Mouse (Mus musculus) CD8-positive naive resting alpha-beta T cell, adult 2 months (primary cell): ENCODE data around the gene Nectin2.
A peak's percentile ranks its signal among the peaks of the same experiment; 100 is the strongest.

ENCODE experiments used
- DNase-seq, 2 experiments: peaks; one replicate each; pipeline ENCODE4 v3.0.0; 2022; ENCODE audit warnings: low read depth in 2 of 2, low spot score in 2 of 2

The Nectin2 gene

DNA sequence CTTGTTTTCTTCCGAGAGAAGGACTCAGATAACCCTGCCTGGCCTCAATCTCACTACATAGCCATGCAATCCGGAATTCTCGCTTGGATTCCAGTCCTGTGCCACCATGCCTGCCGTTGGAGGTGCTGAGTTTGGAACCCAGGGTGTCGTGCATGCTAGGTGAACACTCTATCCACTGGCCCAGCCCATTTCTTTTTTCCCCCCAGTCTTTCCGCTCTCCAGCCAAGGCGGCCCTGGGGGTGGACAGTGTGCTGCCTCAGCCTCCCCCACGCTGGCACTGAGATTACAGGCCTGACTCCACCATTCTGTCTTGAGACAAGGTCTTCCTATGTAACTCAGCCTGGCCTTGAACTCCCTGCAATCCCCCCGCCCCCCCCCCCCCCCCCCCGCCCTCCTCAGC is 4.3 kb downstream of the Nectin2 start:
- DNase-seq = no peak

DNA sequence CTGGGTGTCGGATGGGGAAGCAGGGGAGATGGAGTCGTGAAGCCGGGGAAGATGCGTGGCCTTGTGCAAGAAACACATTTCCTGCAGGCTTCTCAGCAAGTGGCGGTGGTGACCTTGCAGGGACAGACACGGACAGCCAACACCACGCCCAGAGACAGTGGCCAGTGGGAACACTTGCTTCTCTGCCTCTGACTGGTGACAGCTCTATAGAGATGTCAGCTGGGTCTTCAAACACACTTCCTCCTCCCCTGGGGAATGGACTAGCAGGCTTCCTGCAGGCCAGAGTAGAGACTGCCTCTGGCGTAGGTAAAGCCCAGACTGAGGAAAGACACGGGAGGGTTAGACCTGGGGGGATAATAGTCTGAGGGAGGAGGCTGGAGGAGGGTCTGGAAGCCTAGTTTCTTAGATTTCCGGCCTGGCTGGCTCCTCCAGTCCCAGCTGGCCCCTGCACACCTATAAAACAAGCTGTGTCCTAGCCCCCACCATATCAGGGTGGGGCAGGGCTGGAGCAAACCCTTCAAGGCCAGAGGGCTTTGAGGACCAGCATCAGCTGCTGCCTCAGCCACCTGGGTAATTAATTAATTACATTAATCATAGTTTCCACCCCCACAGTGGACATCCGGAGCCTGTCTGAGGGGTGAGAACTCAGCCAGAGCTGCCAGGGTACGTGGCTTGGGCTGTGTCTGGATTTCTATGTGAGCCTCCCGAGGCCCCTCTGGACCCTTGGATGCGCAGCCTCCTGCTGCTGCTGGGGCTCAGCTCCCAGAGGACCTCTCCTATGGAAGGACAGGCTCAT is 5.5 kb downstream of the Nectin2 start:
- DNase-seq = no peak

- DNase-seq = no peak
Observed at GRCm38 (mm10) chr7:19743791-19744190, 6.5 kb downstream of the Nectin2 start.

- no peak for DNase-seq
Observed at GRCm38 (mm10) chr7:19742468-19742867, 7.8 kb downstream of the Nectin2 start.

DNA sequence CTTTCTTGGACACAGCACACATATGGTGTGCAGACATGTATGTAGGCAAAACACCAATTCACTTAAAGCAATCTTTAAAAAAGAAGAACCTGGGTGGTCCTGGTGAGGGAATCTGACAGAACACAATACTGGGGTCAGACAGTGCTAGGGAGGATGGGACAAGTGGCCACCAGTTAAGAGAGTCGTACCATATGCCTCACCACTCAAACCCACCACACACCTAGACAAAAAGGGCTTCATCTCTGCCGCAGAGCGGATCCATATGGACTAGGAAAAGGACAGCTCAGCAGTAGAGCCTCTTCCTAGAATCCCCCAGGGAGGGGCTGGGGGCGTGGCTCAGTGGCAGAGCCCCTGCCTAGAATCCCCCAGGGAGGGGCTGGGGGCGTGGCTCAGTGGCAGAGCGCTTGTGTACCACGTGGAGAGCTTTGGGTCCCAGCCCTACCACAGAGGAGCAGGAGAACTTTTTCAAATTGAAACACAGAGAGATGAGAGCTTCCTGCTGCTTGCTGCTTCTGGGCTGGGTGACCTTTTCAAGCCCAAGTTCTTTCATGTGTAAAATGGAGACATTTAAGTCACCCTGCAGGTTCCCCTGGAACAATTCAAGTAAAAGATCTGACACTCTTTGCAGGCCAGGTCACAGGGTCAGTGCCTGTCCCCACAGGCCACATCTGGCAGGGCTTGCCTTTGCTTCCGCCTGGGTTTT is 8.8 kb downstream of the Nectin2 start:
- no peak for DNase-seq

- DNase-seq = no peak
Observed at GRCm38 (mm10) chr7:19740269-19740668, 10.0 kb downstream of the Nectin2 start.

GRCm38 (mm10) chr7:19738771-19739170 is 11.5 kb downstream of the Nectin2 start:
- DNase-seq = no peak

GRCm38 (mm10) chr7:19736389-19737057 is 13.8 kb downstream of the Nectin2 start:
- no peak for DNase-seq

DNA sequence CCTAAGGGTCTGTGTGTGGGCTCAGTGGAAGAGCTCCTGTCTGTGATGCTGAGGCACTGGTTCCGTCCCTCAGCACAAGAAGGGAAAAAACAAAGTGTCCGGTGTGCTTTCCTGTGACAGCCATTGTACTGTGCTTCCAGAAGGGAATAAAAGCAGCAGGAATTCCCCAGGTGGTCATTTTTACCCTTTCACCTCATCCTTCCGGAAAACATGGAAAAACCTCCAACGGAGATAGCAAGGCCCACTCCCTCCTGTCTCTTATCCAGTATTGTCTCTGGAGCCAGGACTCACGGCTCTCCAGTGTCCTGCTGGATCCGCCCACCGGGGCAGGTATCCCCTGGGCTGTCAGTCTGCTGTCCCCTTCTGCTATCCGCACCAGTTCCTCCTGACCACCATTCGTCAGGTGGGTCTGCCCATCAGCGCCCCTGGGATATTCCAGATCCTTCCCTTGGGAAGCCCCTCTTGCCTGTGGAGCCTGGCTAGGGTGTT is 16.1 kb downstream of the Nectin2 start:
- DNase-seq = no peak

- DNase-seq = no peak
Observed at GRCm38 (mm10) chr7:19726541-19726940, 23.7 kb downstream of the Nectin2 start.

DNA sequence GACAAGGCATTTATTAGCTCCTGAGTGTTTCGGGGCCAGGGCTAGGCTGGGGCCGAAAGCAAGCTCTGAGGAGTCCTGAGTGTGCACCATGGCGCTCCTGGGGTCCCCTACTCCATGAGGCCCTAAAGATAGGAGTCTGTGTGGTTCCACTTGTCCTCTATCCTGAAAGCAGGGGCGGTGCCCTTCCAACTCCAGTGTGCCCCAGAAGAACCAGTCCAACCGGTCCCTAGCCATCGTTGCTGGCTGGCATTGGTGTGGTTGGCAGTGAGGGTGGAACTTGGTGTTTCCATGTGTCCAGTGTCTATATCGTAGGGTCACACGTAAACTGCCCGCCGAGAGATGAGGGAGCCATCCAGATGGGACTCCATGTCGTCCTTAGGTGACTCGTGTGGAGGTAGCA is 26.1 kb downstream of the Nectin2 start:
- DNase-seq = no peak

GRCm38 (mm10) chr7:19722754-19723195 is 27.5 kb downstream of the Nectin2 start:
- no peak for DNase-seq

DNA sequence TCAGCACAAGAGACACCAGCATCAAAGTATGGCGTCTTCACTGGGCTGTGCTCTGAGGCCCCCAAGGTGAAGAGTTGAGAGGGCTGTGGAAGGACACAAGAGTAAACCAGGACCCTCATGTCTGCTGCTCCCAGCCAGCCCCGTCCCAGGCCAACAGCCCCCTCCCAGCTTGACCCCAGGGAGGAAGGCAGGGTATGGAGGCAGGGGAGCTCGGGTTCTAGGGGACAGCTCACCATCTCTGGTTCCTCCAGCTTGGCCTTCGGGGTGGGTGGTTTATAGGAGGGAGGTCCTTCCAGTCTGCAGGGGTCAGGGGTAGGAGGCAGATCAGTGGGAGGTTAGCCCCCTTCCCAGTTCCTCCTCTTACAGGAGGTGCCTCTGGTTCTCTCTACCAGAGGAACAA is 31.1 kb downstream of the Nectin2 start:
- no peak for DNase-seq

DNA sequence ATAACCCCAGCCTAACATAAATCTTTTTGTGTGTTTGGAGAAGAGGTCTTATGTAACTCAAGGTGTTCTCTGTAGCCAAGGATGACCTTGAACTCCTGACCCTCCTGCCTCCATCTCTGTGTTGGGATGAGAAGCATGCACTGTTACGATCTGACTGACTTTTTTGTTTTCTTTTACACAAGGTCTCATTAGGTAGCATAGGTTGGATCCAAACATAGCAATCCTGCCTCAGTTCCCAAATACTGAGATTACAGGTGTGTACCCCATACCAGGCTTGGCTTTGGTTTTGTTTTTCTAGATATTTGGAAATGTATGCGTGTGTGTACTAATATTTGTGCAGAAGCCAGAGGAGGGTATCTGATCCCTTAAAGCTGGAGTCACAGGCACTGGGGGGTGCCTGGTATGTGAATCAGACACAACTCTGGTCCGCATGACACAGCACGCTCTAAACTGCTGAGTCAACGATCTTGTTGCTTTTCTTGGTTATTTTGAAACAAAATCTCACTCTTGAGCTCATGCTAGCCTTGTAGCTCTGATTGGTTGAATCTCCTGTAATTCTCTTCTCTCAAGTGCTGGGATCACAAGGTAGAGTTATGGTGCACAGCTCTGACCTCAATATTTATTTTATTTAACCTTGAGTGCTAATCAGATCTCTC is 31.9 kb downstream of the Nectin2 start:
- no peak for DNase-seq

DNA sequence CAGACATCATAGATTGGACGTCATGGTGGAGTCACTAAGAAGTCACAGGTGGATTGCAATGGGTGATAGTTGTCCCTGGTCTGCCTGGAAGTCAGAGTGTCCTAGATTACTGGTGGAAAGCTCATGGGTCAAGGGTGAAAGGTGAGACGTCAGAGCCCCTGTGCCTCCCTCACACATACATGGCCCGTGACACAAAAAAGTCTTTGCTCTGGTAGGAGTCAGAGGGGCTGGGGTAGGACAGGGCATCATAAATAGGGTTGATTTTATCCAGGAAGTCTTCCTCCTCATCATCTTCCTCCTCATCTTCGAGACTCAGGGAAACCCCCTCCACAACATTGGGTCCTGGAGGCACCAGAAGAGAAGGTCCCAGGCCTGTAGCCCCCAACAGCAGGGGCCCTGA is 32.9 kb downstream of the Nectin2 start:
- DNase-seq = no peak

GRCm38 (mm10) chr7:19716822-19717221 is 33.5 kb downstream of the Nectin2 start:
- no peak for DNase-seq

GRCm38 (mm10) chr7:19716055-19716682 is 34.1 kb downstream of the Nectin2 start:
- DNase-seq = no peak

DNA sequence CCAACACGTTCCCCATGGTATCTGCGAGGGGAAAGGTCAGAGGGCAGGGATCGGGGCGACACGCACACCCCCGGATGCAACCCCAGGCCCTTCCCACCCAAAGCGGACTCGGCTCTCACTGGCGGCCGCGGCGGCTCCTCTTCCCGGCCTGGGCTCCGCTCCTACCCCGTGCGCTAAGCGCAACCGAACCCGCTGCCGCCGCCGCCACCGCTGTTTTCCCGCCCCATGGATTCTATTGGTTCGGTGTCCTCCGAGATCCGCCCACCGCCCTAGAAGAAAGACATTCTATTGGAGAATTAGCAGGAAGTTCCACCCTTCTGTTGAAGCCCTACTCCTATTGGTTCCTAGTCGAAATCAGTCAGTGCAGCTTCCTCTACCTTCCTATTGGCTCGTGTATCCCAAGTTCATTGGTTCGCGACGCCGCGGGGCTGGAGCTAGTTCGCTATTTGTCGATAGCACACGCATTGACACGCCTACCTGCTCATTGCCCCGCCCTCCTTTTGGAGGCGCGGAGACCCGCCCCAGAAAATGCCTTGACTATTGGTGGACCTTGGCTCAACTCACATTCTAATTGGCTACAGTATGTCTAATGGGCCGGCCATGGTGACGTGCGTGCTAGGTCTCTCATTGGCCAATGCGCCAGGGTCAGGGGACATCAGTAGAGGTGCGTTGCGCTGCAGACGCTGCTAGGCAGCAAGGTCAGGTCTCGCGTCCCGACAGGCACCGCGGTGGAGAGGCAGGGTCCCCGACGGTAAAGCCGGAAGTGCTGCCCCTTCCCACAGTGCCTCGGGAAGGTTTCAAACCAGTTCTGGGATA is 34.8 kb downstream of the Nectin2 start, which contains the start of gene Tomm40:
Gene Tomm40, minus strand, starts transcription at position 200 of the 816 bp plus-strand sequence.
- DNase-seq = peak; percentile 98

DNA sequence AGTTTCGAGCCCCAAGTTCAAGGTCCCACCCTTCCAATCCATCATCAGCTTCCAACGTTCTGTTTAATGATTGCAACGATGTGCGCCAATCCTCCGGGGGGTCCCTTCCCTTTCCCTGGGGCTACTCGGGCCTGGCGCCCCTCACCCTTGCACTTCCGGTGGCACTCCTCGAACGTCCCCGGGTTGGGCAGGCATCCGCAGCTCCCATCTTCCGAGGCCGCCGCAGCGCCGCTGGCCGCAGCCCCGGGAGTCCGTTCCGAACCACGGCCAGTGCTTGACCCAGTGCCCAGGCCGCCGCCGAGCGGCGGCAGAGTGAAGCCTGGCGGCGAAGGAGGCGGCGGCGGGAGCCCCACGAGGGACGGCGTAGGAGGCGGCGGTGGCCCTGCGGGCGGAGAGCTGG is 35.4 kb downstream of the Nectin2 start:
- no peak for DNase-seq

DNA sequence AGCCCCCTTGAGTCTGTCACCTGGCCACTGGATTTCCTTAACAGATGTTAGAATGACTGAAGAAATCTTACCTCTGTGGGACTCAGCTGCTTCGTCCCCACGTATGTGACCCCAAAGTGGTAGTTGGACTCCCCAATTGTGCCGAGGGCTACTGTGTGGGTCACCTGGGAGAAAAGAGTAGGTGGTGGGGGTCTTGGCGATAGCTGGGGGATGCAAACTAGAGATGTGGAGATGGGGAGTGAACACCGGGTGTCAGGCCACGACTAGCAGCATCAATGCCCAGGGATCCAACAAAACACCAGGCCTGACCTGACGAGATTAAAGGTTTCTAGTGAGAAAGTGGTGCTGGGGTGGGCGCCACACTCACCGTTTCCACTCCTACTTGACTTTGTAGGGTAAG is 36.7 kb downstream of the Nectin2 start:
- no peak for DNase-seq
